Mouse (Mus musculus) brain, embryonic 14.5 days (tissue): Measurements from ENCODE around the gene Clcn6.

Source experiments
- CTCF ChIP-seq: fragments of 200-500 bp; IDR thresholded peaks from 2 replicates; pipeline ENCODE4 v1.5.1; 2012; ENCODE audit warnings: inconsistent platforms, mild to moderate bottlenecking, moderate library complexity, borderline replicate concordance; ENCODE audit not compliant: insufficient read depth, insufficient read length; ENCODE audit errors: extremely low read depth
- POLR2A ChIP-seq: fragments of 200-500 bp; IDR thresholded peaks from 2 replicates; pipeline ENCODE4 v1.6.1; 2012; ENCODE audit warnings: mild to moderate bottlenecking, inconsistent platforms, borderline replicate concordance; ENCODE audit not compliant: poor library complexity, insufficient read depth, insufficient read length, severe bottlenecking; ENCODE audit errors: extremely low read depth

- TF ChIP-seq CTCF (no peak), POLR2A (no peak)
Measured at GRCm38 (mm10) chr4:148058218-148058819, 19.7 kb upstream of the Clcn6 start.
